In genomic region chr4:152039831-152040310, GRCm38 (mm10) we compare ENCODE assay signal across 8 mouse cellular contexts. TPM values are rescaled to one million over a fixed set of nuclear protein-coding genes. Genes with fewer than 3 reads are reported as not detected.
DNase-seq lines count a peak whose midpoint lies in the region; ATAC-seq and TF ChIP-seq lines count a peak whose summit lies in the region.

No protein-coding gene starts in this region.

- no peak for TF ChIP-seq CTCF in cortical plate, adult 2 months (IDR thresholded peaks at IDR 0.05; ENCODE audit: extremely low read depth, insufficient read depth, low read length)

- H3K4me1 ChIP-seq in kidney, embryonic 14.5 days (ENCODE audit: control insufficient read depth, insufficient read depth, low read length): peaks cover 14% of the 10 kb centered on the region
- H3K4me1 ChIP-seq in cortical plate, adult 2 months (ENCODE audit: control insufficient read depth, insufficient read depth, low read length): peaks cover 2% of the 10 kb centered on the region; the same call in 1 of the 2 replicates
- peaks cover 25% of the 10 kb centered on the region for H3K4me1 ChIP-seq in hindbrain, embryonic 13.5 days (replicated peaks)
- H3K4me1 ChIP-seq in midbrain, embryonic 12.5 days: peaks cover 11% of the 10 kb centered on the region

- peak overlapping the region; percentile 92 for H3K4me2 ChIP-seq in kidney, embryonic 14.5 days (replicated peaks; ENCODE audit: low read depth, low read length)
- peak overlapping the region; percentile 84 for H3K4me2 ChIP-seq in hindbrain, embryonic 13.5 days
- H3K4me2 ChIP-seq in midbrain, embryonic 12.5 days (replicated peaks): peak overlapping the region; percentile 87

- H3K36me3 ChIP-seq in kidney, embryonic 14.5 days (ENCODE audit: control insufficient read depth, insufficient read depth, low read length): peaks cover 39% of the 10 kb centered on the region
- H3K36me3 ChIP-seq in hindbrain, embryonic 13.5 days: peaks cover 39% of the 10 kb centered on the region
- H3K36me3 ChIP-seq in midbrain, embryonic 12.5 days: peaks cover 40% of the 10 kb centered on the region

- H3K9me3 ChIP-seq in kidney, embryonic 14.5 days (ENCODE audit: control insufficient read depth, low read length): no peaks in the 10 kb centered on the region
- no peaks in the 10 kb centered on the region for H3K9me3 ChIP-seq in hindbrain, embryonic 13.5 days
- no peaks in the 10 kb centered on the region for H3K9me3 ChIP-seq in midbrain, embryonic 12.5 days

- no peak for ATAC-seq in kidney, embryonic 14.5 days (ENCODE audit: low FRiP score, low TSS enrichment)
- no peak; the same call in 1 of the 2 replicates for ATAC-seq in hindbrain, embryonic 13.5 days (ENCODE audit: low FRiP score)
- ATAC-seq in midbrain, embryonic 12.5 days (ENCODE audit: low FRiP score, low read depth): peak; percentile 8; the same call in 1 of the 2 replicates

- no peak for TF ChIP-seq POLR2A in cortical plate, adult 2 months (IDR thresholded peaks at IDR 0.05; ENCODE audit: extremely low read depth, insufficient read depth, low read length)

- no peaks in the 10 kb centered on the region for H3K27me3 ChIP-seq in kidney, embryonic 14.5 days (ENCODE audit: control insufficient read depth, insufficient read depth, low read length)
- H3K27me3 ChIP-seq in hindbrain, embryonic 13.5 days: no peaks in the 10 kb centered on the region
- H3K27me3 ChIP-seq in midbrain, embryonic 12.5 days: no peaks in the 10 kb centered on the region

- no peak overlapping the region for H3K27ac ChIP-seq in kidney, embryonic 14.5 days (ENCODE audit: low read depth, low read length)
- H3K27ac ChIP-seq in cortical plate, adult 2 months (ENCODE audit: insufficient read depth, low read length): no peak overlapping the region
- peak overlapping the region; percentile 48; the same call in 1 of the 2 replicates for H3K27ac ChIP-seq in hindbrain, embryonic 13.5 days
- no peak overlapping the region for H3K27ac ChIP-seq in midbrain, embryonic 12.5 days (replicated peaks)

- no peak for DNase-seq in kidney, adult 18-20 months
- no peak for DNase-seq in adipocyte (ENCODE audit: low spot score)
- DNase-seq in thymus, postnatal 14 days: no peak
- DNase-seq in ovary, postnatal 36 days (ENCODE audit: low spot score): no peak

- peak overlapping the region; percentile 100 for H3K4me3 ChIP-seq in kidney, embryonic 14.5 days (ENCODE audit: low read length)
- peak overlapping the region; percentile 71 for H3K4me3 ChIP-seq in cortical plate, adult 2 months (ENCODE audit: insufficient read depth, low read length)
- peak overlapping the region; percentile 99 for H3K4me3 ChIP-seq in hindbrain, embryonic 13.5 days
- H3K4me3 ChIP-seq in midbrain, embryonic 12.5 days: peak overlapping the region; percentile 100

- H3K9ac ChIP-seq in kidney, embryonic 14.5 days (ENCODE audit: low read depth, low read length): peak overlapping the region; percentile 93
- peak overlapping the region; percentile 96 for H3K9ac ChIP-seq in hindbrain, embryonic 13.5 days
- H3K9ac ChIP-seq in midbrain, embryonic 12.5 days (replicated peaks): peak overlapping the region; percentile 95

- 4% methylated on average over 25 of the region's 25 CpGs for WGBS in kidney, embryonic 14.5 days
- WGBS in hindbrain, embryonic 13.5 days: 5% methylated on average over 25 of the region's 25 CpGs
- WGBS in midbrain, embryonic 12.5 days: 5% methylated on average over 25 of the region's 25 CpGs

RNA-seq across cellular contexts. Expression of gene Nol9, which starts 0.8 kb away (rescaled TPM):
- 26.1 and 47.3 TPM in 2 replicates for polyA plus RNA-seq in kidney, embryonic 14.5 days (2014; fragmentation: Nextera tagmentation; extraction: Ambion mirVana)
- polyA plus RNA-seq in cortical plate, adult 2 months (2012; rRNA removed): 16.7 and 17.1 TPM in 2 replicates
- polyA plus RNA-seq in hindbrain, embryonic 13.5 days (2015; fragmentation: Nextera tagmentation; extraction: Ambion mirVana): 23.3 and 25.8 TPM in 2 replicates
- polyA plus RNA-seq in midbrain, embryonic 12.5 days (2016; fragmentation: Nextera tagmentation; extraction: Ambion mirVana): 35.4 and 36.9 TPM in 2 replicates

RNA-seq across cellular contexts. Expression of gene Tas1r1, which starts 1.5 kb away (rescaled TPM):
- polyA plus RNA-seq in kidney, embryonic 14.5 days (2014; fragmentation: Nextera tagmentation; extraction: Ambion mirVana): 0.39 and 0.77 TPM in 2 replicates
- polyA plus RNA-seq in cortical plate, adult 2 months (2012; rRNA removed): 0.23 and 0.53 TPM in 2 replicates
- 1.5 and 1.6 TPM in 2 replicates for polyA plus RNA-seq in hindbrain, embryonic 13.5 days (2015; fragmentation: Nextera tagmentation; extraction: Ambion mirVana)
- 0.59 and 1.3 TPM in 2 replicates for polyA plus RNA-seq in midbrain, embryonic 12.5 days (2016; fragmentation: Nextera tagmentation; extraction: Ambion mirVana)

RNA-seq across cellular contexts. Expression of gene Zbtb48, which starts 12.4 kb away (rescaled TPM):
- 19.0 and 24.4 TPM in 2 replicates for polyA plus RNA-seq in kidney, embryonic 14.5 days (2014; fragmentation: Nextera tagmentation; extraction: Ambion mirVana)
- 13.7 and 19.1 TPM in 2 replicates for polyA plus RNA-seq in cortical plate, adult 2 months (2012; rRNA removed)
- polyA plus RNA-seq in hindbrain, embryonic 13.5 days (2015; fragmentation: Nextera tagmentation; extraction: Ambion mirVana): 17.1 and 19.6 TPM in 2 replicates
- 20.8 and 23.4 TPM in 2 replicates for polyA plus RNA-seq in midbrain, embryonic 12.5 days (2016; fragmentation: Nextera tagmentation; extraction: Ambion mirVana)

RNA-seq across cellular contexts. Expression of gene Klhl21, which starts 31.3 kb away (rescaled TPM):
- 4.4 and 7.4 TPM in 2 replicates for polyA plus RNA-seq in kidney, embryonic 14.5 days (2014; fragmentation: Nextera tagmentation; extraction: Ambion mirVana)
- polyA plus RNA-seq in cortical plate, adult 2 months (2012; rRNA removed): 11.8 and 12.6 TPM in 2 replicates
- polyA plus RNA-seq in hindbrain, embryonic 13.5 days (2015; fragmentation: Nextera tagmentation; extraction: Ambion mirVana): 3.2 and 3.7 TPM in 2 replicates
- 4.7 and 5.4 TPM in 2 replicates for polyA plus RNA-seq in midbrain, embryonic 12.5 days (2016; fragmentation: Nextera tagmentation; extraction: Ambion mirVana)

RNA-seq across cellular contexts. Expression of gene Plekhg5, which starts 32.4 kb away (rescaled TPM):
- polyA plus RNA-seq in kidney, embryonic 14.5 days (2014; fragmentation: Nextera tagmentation; extraction: Ambion mirVana): 10.4 and 16.1 TPM in 2 replicates
- polyA plus RNA-seq in cortical plate, adult 2 months (2012; rRNA removed): 59.9 and 72.3 TPM in 2 replicates
- 10.2 and 10.9 TPM in 2 replicates for polyA plus RNA-seq in hindbrain, embryonic 13.5 days (2015; fragmentation: Nextera tagmentation; extraction: Ambion mirVana)
- 9.4 and 9.9 TPM in 2 replicates for polyA plus RNA-seq in midbrain, embryonic 12.5 days (2016; fragmentation: Nextera tagmentation; extraction: Ambion mirVana)
